Mouse (Mus musculus): ENCODE data around the gene Olfr25. TPM values are rescaled to one million over a fixed set of nuclear protein-coding genes. Genes with fewer than 3 reads are reported as not detected.

Gene Olfr25
- not detected in 2 replicates for polyA plus RNA-seq (2011; ENCODE audit: insufficient read depth, insufficient read length, low replicate concordance, missing spikeins)

DNA sequence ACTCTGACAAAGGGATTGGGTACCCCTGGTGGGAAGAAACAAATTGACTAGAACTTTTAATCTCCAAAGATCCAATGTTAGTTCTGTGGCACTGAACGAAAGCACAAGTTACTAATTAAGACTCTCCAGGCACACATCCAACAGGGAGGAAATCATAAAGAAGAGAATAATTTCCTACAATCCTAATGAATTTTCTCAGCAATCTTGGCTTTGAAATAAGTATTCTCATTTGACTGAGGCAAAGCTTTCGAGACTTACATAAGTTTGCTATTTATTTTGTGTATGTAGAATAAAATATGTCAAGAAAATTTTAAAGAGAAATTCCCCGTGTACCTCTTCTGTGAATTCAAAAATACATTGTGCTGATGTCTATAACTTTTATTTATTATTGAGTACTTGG lies at the start of gene Olfr25:
Olfr25 (plus strand) TSS at position 301 of the 400 bp plus-strand sequence.
- 66% methylated on average over 3 of the region's 3 CpGs for WGBS
- Histone ChIP-seq H3K27ac (ENCODE audit: control insufficient read depth, insufficient read depth, low read depth, low read length, poor library complexity) (no peak within 1 kb of the TSS), H3K4me1 (ENCODE audit: control insufficient read depth, insufficient read depth, low read length) (no peaks in the 10 kb centered on the region), H3K4me3 (replicated peaks; ENCODE audit: control insufficient read depth, low read depth, low read length) (no peak within 1 kb of the TSS)
- TF ChIP-seq CTCF (IDR thresholded peaks at IDR 0.05; ENCODE audit: control insufficient read depth, insufficient read depth, low read length) (no peak), POLR2A (IDR thresholded peaks at IDR 0.05; ENCODE audit: borderline replicate concordance, control insufficient read depth, low read depth, low read length) (no peak)

- no peak within 1 kb of the TSS for H3K4me3 ChIP-seq (replicated peaks; ENCODE audit: control insufficient read depth, low read depth, low read length)
- TF ChIP-seq CTCF (IDR thresholded peaks at IDR 0.05; ENCODE audit: control insufficient read depth, insufficient read depth, low read length) (no peak), POLR2A (IDR thresholded peaks at IDR 0.05; ENCODE audit: borderline replicate concordance, control insufficient read depth, low read depth, low read length) (no peak)
- no peaks in the 10 kb centered on the region for H3K4me1 ChIP-seq (ENCODE audit: control insufficient read depth, insufficient read depth, low read length)
- no peak within 1 kb of the TSS for H3K27ac ChIP-seq (ENCODE audit: control insufficient read depth, insufficient read depth, low read depth, low read length, poor library complexity)
- 75% methylated on average over 1 of the region's 1 CpGs for WGBS
Observed at GRCm38 (mm10) chr9:38290807-38291206, 38.1 kb upstream of the Olfr25 start, which contains the start of gene Olfr896-ps1. Olfr896-ps1 (plus strand) TSS chr9:38291107.

- WGBS: 94% methylated on average over 4 of the region's 4 CpGs
- TF ChIP-seq CTCF (IDR thresholded peaks at IDR 0.05; ENCODE audit: control insufficient read depth, insufficient read depth, low read length) (no peak), POLR2A (IDR thresholded peaks at IDR 0.05; ENCODE audit: borderline replicate concordance, control insufficient read depth, low read depth, low read length) (no peak)
Observed at GRCm38 (mm10) chr9:38348111-38348510, 19.3 kb downstream of the Olfr25 start, which contains the start of gene Olfr898. Olfr898 (plus strand) TSS chr9:38348411.

DNA sequence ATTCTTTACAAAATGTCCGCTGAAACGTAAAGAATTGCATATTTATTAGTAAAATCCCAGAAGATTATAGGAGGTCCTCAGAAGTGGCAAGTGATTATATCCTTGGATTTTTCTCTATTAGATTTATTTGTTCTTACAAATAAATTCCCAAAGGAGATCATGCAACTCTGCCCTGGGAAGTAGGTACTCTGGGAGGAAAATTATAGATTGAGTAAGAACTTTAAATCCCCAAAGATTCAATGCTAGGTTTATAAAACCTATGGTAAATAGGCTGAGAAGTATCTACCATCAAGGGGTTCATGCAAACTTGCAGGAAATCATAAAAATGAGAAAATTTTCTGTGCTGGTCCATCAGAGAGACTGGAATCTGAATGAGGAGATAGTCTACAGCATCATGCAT lies 37.7 kb downstream of the Olfr25 start, which contains the start of gene Olfr250:
Olfr250 (plus strand) TSS at position 301 of the 400 bp plus-strand sequence.
- 91% methylated on average over 2 of the region's 2 CpGs for WGBS
- Histone ChIP-seq H3K4me3 (replicated peaks; ENCODE audit: control insufficient read depth, low read depth, low read length) (no peak within 1 kb of the TSS), H3K27ac (ENCODE audit: control insufficient read depth, insufficient read depth, low read depth, low read length, poor library complexity) (no peak within 1 kb of the TSS), H3K4me1 (ENCODE audit: control insufficient read depth, insufficient read depth, low read length) (no peaks in the 10 kb centered on the region)
- TF ChIP-seq POLR2A (IDR thresholded peaks at IDR 0.05; ENCODE audit: borderline replicate concordance, control insufficient read depth, low read depth, low read length): no peak
- no peak for TF ChIP-seq CTCF (IDR thresholded peaks at IDR 0.05; ENCODE audit: control insufficient read depth, insufficient read depth, low read length)

More at GRCm38 (mm10) chr9:38348111-38348510, 19.3 kb downstream of the Olfr25 start, which contains the start of gene Olfr898:
- Histone ChIP-seq H3K27ac (ENCODE audit: control insufficient read depth, insufficient read depth, low read depth, low read length, poor library complexity) (no peak within 1 kb of the TSS), H3K4me3 (replicated peaks; ENCODE audit: control insufficient read depth, low read depth, low read length) (no peak within 1 kb of the TSS), H3K4me1 (ENCODE audit: control insufficient read depth, insufficient read depth, low read length) (no peaks in the 10 kb centered on the region)

DNA sequence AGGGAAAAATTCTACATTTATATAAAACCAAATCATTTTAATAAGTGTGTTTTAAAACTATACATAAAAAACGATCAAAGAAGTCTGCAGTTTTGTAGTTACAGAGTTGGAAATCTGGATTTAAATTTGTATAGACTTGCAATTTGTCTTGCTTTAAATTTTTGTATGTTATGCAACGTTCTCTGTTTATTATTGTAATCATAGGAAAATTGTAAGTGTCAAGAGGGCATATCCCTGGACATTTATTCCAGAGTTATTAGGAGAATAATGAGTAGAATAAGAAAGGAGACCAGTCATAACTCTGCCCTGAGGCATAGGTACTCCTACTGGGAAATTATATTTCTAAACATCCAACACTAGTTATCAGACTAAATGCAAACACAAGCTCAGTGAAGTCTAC lies 47.9 kb downstream of the Olfr25 start, which contains the start of gene Olfr251:
Olfr251 (plus strand) TSS at position 301 of the 400 bp plus-strand sequence.
- H3K27ac ChIP-seq (ENCODE audit: control insufficient read depth, insufficient read depth, low read depth, low read length, poor library complexity): no peak within 1 kb of the TSS
- WGBS: 49% methylated on average over 2 of the region's 2 CpGs
- no peak within 1 kb of the TSS for H3K4me3 ChIP-seq (replicated peaks; ENCODE audit: control insufficient read depth, low read depth, low read length)
- no peaks in the 10 kb centered on the region for H3K4me1 ChIP-seq (ENCODE audit: control insufficient read depth, insufficient read depth, low read length)
- no peak for TF ChIP-seq CTCF (IDR thresholded peaks at IDR 0.05; ENCODE audit: control insufficient read depth, insufficient read depth, low read length)
- no peak for TF ChIP-seq POLR2A (IDR thresholded peaks at IDR 0.05; ENCODE audit: borderline replicate concordance, control insufficient read depth, low read depth, low read length)

Other genes with a start within 250 kb of the Olfr25 start
- 0.16 and 0.95 TPM in 2 replicates for gene Olfr887, start 245.0 kb upstream of the Olfr25 start, polyA plus RNA-seq (2011; ENCODE audit: insufficient read depth, insufficient read length, low replicate concordance, missing spikeins)
- gene Olfr888, start 220.9 kb upstream of the Olfr25 start, polyA plus RNA-seq (2011; ENCODE audit: insufficient read depth, insufficient read length, low replicate concordance, missing spikeins): not detected in 2 replicates
- gene Olfr889, start 213.9 kb upstream of the Olfr25 start, polyA plus RNA-seq (2011; ENCODE audit: insufficient read depth, insufficient read length, low replicate concordance, missing spikeins): 0.35 TPM in 1 of 2 replicates, not detected in the other
- gene Olfr890, start 186.5 kb upstream of the Olfr25 start, polyA plus RNA-seq (2011; ENCODE audit: insufficient read depth, insufficient read length, low replicate concordance, missing spikeins): not detected in 2 replicates
- not detected in 2 replicates for gene Olfr891, start 148.2 kb upstream of the Olfr25 start, polyA plus RNA-seq (2011; ENCODE audit: insufficient read depth, insufficient read length, low replicate concordance, missing spikeins)
- gene Olfr893, start 120.7 kb upstream of the Olfr25 start, polyA plus RNA-seq (2011; ENCODE audit: insufficient read depth, insufficient read length, low replicate concordance, missing spikeins): not detected in 2 replicates
- gene Olfr894, start 111.0 kb upstream of the Olfr25 start, polyA plus RNA-seq (2011; ENCODE audit: insufficient read depth, insufficient read length, low replicate concordance, missing spikeins): not detected in 2 replicates
- not detected in 2 replicates for gene Olfr143, start 76.3 kb upstream of the Olfr25 start, polyA plus RNA-seq (2011; ENCODE audit: insufficient read depth, insufficient read length, low replicate concordance, missing spikeins)
- not detected in 2 replicates for gene Olfr895, start 61.2 kb upstream of the Olfr25 start, polyA plus RNA-seq (2011; ENCODE audit: insufficient read depth, insufficient read length, low replicate concordance, missing spikeins)
- gene Olfr896-ps1, start 38.0 kb upstream of the Olfr25 start, polyA plus RNA-seq (2011; ENCODE audit: insufficient read depth, insufficient read length, low replicate concordance, missing spikeins): not detected in 2 replicates
- gene Olfr898, start 19.4 kb downstream of the Olfr25 start, polyA plus RNA-seq (2011; ENCODE audit: insufficient read depth, insufficient read length, low replicate concordance, missing spikeins): not detected in 2 replicates
- gene Olfr250, start 37.8 kb downstream of the Olfr25 start, polyA plus RNA-seq (2011; ENCODE audit: insufficient read depth, insufficient read length, low replicate concordance, missing spikeins): not detected in 2 replicates
- gene Olfr251, start 48.0 kb downstream of the Olfr25 start, polyA plus RNA-seq (2011; ENCODE audit: insufficient read depth, insufficient read length, low replicate concordance, missing spikeins): not detected in 2 replicates
- gene Olfr147, start 72.6 kb downstream of the Olfr25 start, polyA plus RNA-seq (2011; ENCODE audit: insufficient read depth, insufficient read length, low replicate concordance, missing spikeins): not detected in 2 replicates
- not detected in 2 replicates for gene Olfr901, start 100.4 kb downstream of the Olfr25 start, polyA plus RNA-seq (2011; ENCODE audit: insufficient read depth, insufficient read length, low replicate concordance, missing spikeins)
- gene Olfr902, start 118.6 kb downstream of the Olfr25 start, polyA plus RNA-seq (2011; ENCODE audit: insufficient read depth, insufficient read length, low replicate concordance, missing spikeins): not detected in 2 replicates
- not detected in 2 replicates for gene Olfr904, start 134.1 kb downstream of the Olfr25 start, polyA plus RNA-seq (2011; ENCODE audit: insufficient read depth, insufficient read length, low replicate concordance, missing spikeins)
- gene Olfr905, start 142.0 kb downstream of the Olfr25 start, polyA plus RNA-seq (2011; ENCODE audit: insufficient read depth, insufficient read length, low replicate concordance, missing spikeins): 0.72 and 2.0 TPM in 2 replicates
- not detected in 2 replicates for gene Olfr906, start 158.0 kb downstream of the Olfr25 start, polyA plus RNA-seq (2011; ENCODE audit: insufficient read depth, insufficient read length, low replicate concordance, missing spikeins)
- 0.70 TPM in 1 of 2 replicates, not detected in the other for gene Olfr907, start 166.7 kb downstream of the Olfr25 start, polyA plus RNA-seq (2011; ENCODE audit: insufficient read depth, insufficient read length, low replicate concordance, missing spikeins)
- 0.55 TPM in 1 of 2 replicates, not detected in the other for gene Olfr911-ps1, start 192.5 kb downstream of the Olfr25 start, polyA plus RNA-seq (2011; ENCODE audit: insufficient read depth, insufficient read length, low replicate concordance, missing spikeins)
- not detected in 2 replicates for gene Olfr910, start 208.8 kb downstream of the Olfr25 start, polyA plus RNA-seq (2011; ENCODE audit: insufficient read depth, insufficient read length, low replicate concordance, missing spikeins)

Data from bone marrow, adult 2 months (tissue).